Mouse (Mus musculus) olfactory bulb, adult 2 months (tissue): ENCODE results near the gene Sept12. TPM values are rescaled to one million over a fixed set of nuclear protein-coding genes. Genes with fewer than 3 reads are reported as not detected.

Experiments
- H3K27ac ChIP-seq: fragments of 200-500 bp; 2 replicates; pipeline ENCODE4 v1.5.1; 2012; ENCODE audit warnings: low read depth, low read length; ENCODE audit not compliant: insufficient read depth
- H3K4me1 ChIP-seq: fragments of 200-500 bp; 2 replicates; pipeline ENCODE4 v1.6.1; 2012; ENCODE audit warnings: low read length; ENCODE audit not compliant: control insufficient read depth, insufficient read depth
- H3K4me3 ChIP-seq: fragments of 200-500 bp; 2 replicates; pipeline ENCODE4 v1.5.1; 2012; ENCODE audit warnings: mild to moderate bottlenecking, low read depth, low read length, moderate library complexity; ENCODE audit not compliant: insufficient read depth
- CTCF ChIP-seq: fragments of 200-500 bp; IDR thresholded peaks from 2 replicates; pipeline ENCODE4 v1.5.1; 2012; ENCODE audit warnings: low read depth, mild to moderate bottlenecking, low read length, moderate library complexity; ENCODE audit not compliant: insufficient read depth
- POLR2A ChIP-seq: fragments of 200-500 bp; IDR thresholded peaks from 2 replicates; pipeline ENCODE4 v1.6.1; 2012; ENCODE audit warnings: mild to moderate bottlenecking, low read depth, low read length, moderate library complexity; ENCODE audit not compliant: insufficient read depth
- WGBS: fragments of 180-500 bp; shearing (Covaris S2); methylation state at CpG from one replicate; pipeline ENCODE4 v1.1.7; 2018; 5-methylcytosine and 5-hydroxymethylcytosine counted together
- polyA plus RNA-seq: library from polyadenylated mRNA; stranded (reverse); fragments of >200 nt; gene quantifications from 2 replicates; pipeline ENCODE4 v1.2.4, GENCODE M21; 2012; ENCODE audit warnings: low replicate concordance; ENCODE audit not compliant: missing spikeins, insufficient read depth, insufficient read length

The Sept12 gene
- polyA plus RNA-seq, 1 experiment: not detected

DNA sequence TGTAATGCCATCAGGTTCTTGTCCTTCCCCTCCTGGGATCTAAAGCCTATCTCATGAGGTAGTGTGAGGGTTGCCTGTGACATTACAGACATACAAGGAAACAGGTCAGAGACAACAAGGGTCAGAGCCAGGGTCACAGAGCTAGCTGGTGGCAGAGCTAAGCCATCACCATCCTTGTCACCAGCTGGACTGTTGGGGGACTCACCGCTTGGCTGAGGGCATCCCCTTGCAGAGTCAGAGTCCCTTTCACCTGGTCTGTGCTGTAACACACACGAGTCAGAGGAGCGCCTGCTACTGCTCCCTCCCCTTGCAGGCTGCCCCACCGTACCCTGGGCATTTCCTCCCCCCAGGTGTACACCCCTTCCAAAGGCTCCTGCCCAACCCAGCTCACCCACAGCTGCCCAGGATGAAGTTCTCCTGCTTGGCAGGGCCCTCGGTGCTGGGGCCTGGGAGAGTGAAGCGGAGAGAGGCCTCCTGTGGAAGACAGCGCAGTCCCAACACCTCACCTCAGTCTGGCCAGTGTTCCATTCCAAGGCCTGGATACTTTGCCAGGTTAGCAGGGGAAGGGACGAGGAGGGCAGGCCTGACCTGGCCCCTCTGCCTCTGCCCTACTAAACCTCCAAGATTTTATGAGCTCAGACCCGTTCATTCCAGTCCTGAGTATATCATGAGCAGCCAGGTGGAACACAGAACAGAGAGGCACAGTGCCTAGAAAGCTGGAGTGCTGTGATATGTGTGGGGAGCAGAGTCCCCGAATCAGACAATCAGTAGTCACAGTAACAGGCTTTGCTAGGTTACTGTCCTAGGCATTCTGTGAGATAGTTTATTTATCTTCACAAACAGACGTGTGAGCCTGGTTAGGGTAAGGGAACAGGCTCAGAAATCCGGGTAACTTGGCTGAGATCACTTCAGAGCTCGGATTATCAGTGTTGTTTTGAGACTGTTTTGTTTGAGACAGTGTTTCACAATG lies 14.7 kb upstream of the Sept12 start:
- TF ChIP-seq CTCF (no peak), POLR2A (no peak)
- Histone ChIP-seq H3K27ac (peak overlapping the region; percentile 49; the same call in 1 of the 2 replicates), H3K4me3 (peak overlapping the region; percentile 62), H3K4me1 (peaks cover 22% of the 10 kb centered on the region)
- 46% methylated on average over 13 of the region's 13 CpGs for WGBS

- no peak overlapping the region for H3K4me3 ChIP-seq
- peaks cover 22% of the 10 kb centered on the region for H3K4me1 ChIP-seq
- no peak overlapping the region for H3K27ac ChIP-seq
- 88% methylated on average over 7 of the region's 7 CpGs for WGBS
- TF ChIP-seq CTCF: no peak
- no peak for TF ChIP-seq POLR2A
These were observed 13.6 kb upstream of the Sept12 start for GRCm38 (mm10) chr16:5011285-5011684.

DNA sequence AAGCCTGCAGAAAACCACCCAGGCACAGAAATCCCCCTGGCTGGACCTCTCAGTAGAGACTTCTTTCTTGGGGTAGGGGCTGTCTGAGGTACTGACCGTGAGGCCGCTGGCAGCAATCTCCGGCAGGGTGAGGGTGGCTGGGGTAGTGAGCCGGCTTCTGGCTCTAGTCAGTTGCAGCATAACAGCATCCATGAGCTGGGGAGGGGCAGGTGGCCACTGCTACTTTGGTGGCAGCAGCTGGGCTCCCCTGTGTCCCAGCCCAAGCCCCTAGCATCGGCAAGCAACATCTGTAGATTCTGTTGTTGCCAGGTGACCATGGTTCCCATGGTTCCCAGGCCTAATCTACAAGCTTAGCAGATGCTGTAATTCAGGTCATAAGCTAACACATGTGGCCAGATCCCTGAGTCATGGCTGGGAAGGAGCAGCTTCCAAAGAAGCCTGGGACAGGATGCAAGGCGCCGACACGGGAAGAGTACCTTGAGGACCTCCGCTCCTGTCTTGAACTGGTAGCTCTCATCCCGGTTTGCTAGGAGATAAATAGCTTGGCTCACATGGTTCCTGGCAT lies 12.8 kb upstream of the Sept12 start:
- peaks cover 22% of the 10 kb centered on the region for H3K4me1 ChIP-seq
- TF ChIP-seq POLR2A: no peak
- TF ChIP-seq CTCF: no peak
- no peak overlapping the region for H3K27ac ChIP-seq
- no peak overlapping the region for H3K4me3 ChIP-seq
- WGBS: 85% methylated on average over 10 of the region's 10 CpGs

DNA sequence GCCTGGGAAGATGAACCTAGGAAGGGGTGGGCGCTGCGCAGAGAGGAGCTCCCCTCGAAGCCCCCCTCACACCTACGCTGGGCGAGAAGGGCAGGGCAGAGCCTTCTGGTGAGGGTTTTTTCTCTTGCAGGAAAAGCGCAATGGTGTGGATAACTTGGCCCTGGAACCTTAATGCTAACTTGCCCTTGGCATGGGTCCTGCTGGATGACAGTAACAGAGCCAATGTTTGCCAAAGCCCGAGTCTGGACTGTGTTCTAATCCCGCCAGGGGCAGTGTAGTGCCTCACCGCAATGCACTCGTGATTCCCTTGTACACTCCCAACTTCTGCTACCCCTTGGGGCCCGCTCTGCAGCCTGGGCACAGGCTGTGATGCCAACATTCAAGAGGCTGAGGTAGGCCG lies 10.4 kb upstream of the Sept12 start:
- Histone ChIP-seq H3K27ac (no peak overlapping the region), H3K4me3 (no peak overlapping the region), H3K4me1 (peaks cover 22% of the 10 kb centered on the region)
- 83% methylated on average over 12 of the region's 12 CpGs for WGBS
- TF ChIP-seq POLR2A (no peak), CTCF (no peak)

- WGBS: 64% methylated on average over 6 of the region's 6 CpGs
- H3K27ac ChIP-seq: no peak overlapping the region
- TF ChIP-seq POLR2A (no peak), CTCF (no peak)
These were observed 9.8 kb upstream of the Sept12 start for GRCm38 (mm10) chr16:5007492-5007891.

DNA sequence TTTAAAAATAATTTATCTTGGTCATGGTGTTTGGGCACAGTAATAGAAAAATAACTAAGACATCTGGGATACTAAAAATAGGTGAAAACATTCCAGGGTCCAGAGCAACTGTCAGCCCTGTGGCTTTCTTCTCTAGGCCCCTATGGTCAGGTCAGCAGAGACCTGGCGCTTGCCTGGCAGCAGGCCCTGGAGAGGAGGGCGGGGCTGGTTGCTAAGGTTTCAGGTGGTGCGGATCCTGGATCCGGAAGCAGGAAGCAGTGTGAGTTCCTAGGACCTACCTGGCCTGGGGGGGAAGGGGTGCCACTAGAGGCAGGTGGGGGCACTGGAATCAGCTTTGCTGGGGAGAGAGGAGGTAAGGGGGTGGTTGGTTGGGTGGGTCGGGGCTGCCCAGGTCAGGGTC lies 9.4 kb upstream of the Sept12 start, which contains the start of gene Smim22:
Gene Smim22, plus strand, starts transcription at position 222 of the 400 bp plus-strand sequence.
- no peak within 1 kb of the TSS for H3K4me3 ChIP-seq
- 53% methylated on average over 5 of the region's 5 CpGs for WGBS

More at GRCm38 (mm10) chr16:5007492-5007891, 9.8 kb upstream of the Sept12 start:
- no peak overlapping the region for H3K4me3 ChIP-seq
- peaks cover 21% of the 10 kb centered on the region for H3K4me1 ChIP-seq

GRCm38 (mm10) chr16:5000611-5001010 lies 3.0 kb upstream of the Sept12 start:
- Histone ChIP-seq H3K4me3 (no peak overlapping the region), H3K4me1 (0 out of 2 replicates have a peak, but pooled peaks cover 2% of the 10 kb centered on the region), H3K27ac (no peak overlapping the region)
- TF ChIP-seq CTCF (no peak), POLR2A (no peak)
- 59% methylated on average over 3 of the region's 3 CpGs for WGBS

More for the DNA sequence above, 9.4 kb upstream of the Sept12 start, which contains the start of gene Smim22:
- peaks cover 17% of the 10 kb centered on the region for H3K4me1 ChIP-seq
- TF ChIP-seq CTCF (no peak), POLR2A (no peak)
- no peak within 1 kb of the TSS for H3K27ac ChIP-seq

DNA sequence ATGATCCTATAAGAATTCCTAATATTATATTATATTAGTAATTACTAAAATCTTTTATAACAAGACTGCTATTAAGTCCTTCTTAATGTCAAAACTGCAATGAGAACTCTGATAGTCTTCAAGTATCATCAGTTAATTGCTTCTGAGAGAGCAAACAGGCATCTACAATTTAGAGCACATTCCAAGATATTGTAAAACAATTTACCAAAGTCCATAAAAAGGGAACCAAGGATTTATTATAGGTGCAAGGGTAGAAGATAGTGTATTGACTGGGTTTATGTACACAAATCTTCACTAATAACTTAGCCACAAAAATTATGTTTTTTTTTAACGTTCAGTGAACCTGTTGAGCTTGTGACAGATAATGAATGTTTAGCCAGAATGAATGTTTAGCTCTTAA lies 1.3 kb upstream of the Sept12 start:
- TF ChIP-seq POLR2A (no peak), CTCF (no peak)
- 86% methylated on average over 1 of the region's 1 CpGs for WGBS
- Histone ChIP-seq H3K4me3 (no peak overlapping the region), H3K27ac (no peak overlapping the region), H3K4me1 (0 out of 2 replicates have a peak, but pooled peaks cover 2% of the 10 kb centered on the region)

DNA sequence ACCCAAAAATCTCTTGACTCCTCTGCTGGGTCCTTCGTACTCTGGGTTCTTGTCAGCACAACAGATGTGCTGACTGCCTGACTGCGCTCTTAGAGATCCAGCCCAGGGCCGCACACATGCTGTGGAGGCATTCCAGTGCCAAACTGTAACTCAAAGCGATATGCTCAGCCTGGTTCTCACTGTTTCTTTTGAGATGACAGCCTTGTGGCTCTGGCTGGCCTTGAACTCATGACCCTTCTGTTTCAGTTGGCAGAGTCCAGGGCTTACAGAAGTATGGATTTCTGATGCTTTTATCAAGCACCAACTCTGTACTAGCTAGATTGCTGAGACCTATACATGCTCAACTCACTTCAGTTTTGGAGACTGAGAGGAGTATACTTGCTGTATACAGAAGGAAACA lies 4.4 kb downstream of the Sept12 start:
- TF ChIP-seq POLR2A: no peak
- TF ChIP-seq CTCF: no peak
- H3K4me1 ChIP-seq: 0 out of 2 replicates have a peak, but pooled peaks cover 2% of the 10 kb centered on the region
- no peak overlapping the region for H3K27ac ChIP-seq
- WGBS: 83% methylated on average over 4 of the region's 4 CpGs
- no peak overlapping the region for H3K4me3 ChIP-seq
